Mouse (Mus musculus): ENCODE results near the gene Scaf11. TPM values are rescaled to one million over a fixed set of nuclear protein-coding genes. Genes with fewer than 3 reads are reported as not detected.
A peak's percentile ranks its signal among the peaks of the same experiment; 100 is the strongest.
"Not testable (repeated sequence)": the region's sequence is repeated elsewhere in the genome, so short reads cannot be mapped to it uniquely, and the experiment has no call there.

Scaf11 gene
- 10 to 100 TPM; 56.2 to 60.7 (median 57.9) TPM for total RNA-seq (2022)

DNA sequence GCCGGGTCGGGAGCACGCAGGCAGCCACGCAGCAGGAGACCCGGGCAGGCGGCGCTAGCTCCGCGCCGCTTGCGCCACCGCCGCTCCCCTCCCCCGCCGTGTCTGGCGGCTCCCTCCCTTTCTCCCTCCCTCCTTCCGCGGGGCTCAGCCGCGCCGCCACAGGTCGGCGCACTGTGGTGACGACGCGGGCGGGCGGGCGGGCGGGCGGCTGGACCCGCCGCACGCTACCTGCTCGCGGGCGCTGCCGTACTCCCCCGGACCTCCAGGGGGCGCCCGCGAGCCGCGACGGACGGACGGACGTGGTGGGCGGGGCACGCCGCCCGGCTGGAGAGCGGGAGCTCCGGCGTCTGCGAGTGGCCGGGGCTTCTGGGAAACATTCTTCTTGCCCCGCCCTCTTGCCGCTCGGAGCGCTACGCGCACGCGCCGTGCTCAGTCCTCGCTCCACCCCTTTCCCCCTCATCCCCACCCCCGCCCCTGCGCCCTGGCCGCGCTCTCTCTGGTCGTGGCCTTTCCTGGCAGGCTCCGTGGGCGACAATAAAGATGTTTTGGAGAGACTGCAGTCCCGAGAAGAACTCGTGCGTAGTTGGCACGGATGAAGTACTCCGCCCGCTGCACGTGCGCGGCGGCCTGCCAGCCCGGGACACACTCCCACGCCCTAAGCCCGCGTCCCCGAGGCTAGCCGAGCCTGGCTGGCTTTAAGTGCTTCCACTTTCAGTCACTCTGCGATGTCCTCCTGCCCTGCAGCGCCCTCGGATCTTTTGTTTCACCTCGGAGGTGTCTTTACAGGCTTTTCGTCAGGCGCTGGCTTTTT lies at the start of gene Scaf11:
TSS of gene Scaf11 (minus strand) at position 114 of the 811 bp plus-strand sequence.
- DNase-seq (ENCODE audit: low spot score in 2 of 2): peak; percentile 87 to 92

- peak in 1 of 2 experiments; percentile 19 for DNase-seq (ENCODE audit: low spot score in 2 of 2)
These were observed 46.6 kb upstream of the Scaf11 start for GRCm38 (mm10) chr15:96507097-96507840.

GRCm38 (mm10) chr15:96497646-96498045 lies 37.0 kb upstream of the Scaf11 start:
- DNase-seq (ENCODE audit: low spot score in 2 of 2): no peak

DNA sequence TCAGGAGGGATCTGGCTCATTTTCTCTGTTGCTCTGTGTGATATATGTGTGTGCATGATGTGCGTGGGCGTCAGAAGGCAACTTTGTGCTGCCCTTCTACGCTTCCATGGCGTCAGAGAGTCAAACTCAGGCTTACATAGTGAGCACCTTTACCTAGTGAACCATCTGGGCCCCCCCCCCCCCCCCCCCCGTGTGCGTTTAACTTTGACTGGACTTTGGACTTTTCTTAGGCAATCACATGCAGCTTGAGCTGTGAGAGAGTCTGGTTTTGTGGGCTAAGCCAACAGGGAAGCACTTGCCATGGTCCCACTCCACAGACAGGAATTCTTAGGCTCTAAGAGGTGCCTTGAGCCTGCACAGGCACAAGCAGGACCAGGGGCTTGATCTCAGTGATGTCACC lies 33.6 kb upstream of the Scaf11 start:
- no peak for DNase-seq (ENCODE audit: low spot score in 2 of 2)

GRCm38 (mm10) chr15:96493573-96493972 lies 32.9 kb upstream of the Scaf11 start:
- no peak for DNase-seq (ENCODE audit: low spot score in 2 of 2)

GRCm38 (mm10) chr15:96492919-96493318 lies 32.3 kb upstream of the Scaf11 start:
- DNase-seq (ENCODE audit: low spot score in 2 of 2): not testable (repeated sequence)

DNA sequence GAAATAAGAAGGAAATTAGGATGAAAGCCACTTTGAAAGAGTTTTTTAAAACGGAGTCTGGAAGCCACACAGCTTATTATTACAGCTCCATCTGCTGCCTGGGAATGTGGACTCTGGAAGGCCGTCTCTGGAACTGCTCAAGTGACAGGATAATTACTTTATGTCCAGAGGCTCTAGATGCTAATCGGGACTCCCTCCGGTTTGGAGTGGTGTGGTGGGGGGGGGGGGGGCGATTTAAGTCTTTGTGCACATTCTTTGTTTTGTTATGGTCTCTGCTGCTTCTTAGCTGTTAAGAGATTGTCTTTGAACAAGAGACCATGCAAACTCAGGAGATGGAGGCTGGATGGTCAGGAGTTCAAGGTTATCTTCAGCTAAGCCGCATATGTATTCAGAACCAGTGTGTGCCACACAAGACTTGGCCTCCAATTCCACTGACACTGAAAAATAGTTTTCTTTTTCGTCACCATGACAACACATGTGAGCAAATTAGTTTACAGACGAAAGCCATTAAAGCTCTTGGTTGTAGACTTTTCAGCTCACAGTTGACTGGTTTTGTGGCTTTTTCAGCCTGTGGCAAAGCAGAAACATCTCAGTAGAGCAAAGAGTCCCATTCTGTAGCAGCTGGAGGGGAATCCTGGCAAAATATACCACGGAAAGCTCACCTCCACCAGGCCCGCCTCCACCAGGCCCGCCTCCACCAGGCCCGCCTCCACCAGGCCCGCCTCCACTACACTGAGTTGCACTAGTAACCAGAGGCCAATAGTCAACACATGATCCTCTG lies 31.4 kb upstream of the Scaf11 start:
- DNase-seq (ENCODE audit: low spot score in 2 of 2): no peak

GRCm38 (mm10) chr15:96491421-96491820 lies 30.8 kb upstream of the Scaf11 start:
- no peak for DNase-seq (ENCODE audit: low spot score in 2 of 2)

DNA sequence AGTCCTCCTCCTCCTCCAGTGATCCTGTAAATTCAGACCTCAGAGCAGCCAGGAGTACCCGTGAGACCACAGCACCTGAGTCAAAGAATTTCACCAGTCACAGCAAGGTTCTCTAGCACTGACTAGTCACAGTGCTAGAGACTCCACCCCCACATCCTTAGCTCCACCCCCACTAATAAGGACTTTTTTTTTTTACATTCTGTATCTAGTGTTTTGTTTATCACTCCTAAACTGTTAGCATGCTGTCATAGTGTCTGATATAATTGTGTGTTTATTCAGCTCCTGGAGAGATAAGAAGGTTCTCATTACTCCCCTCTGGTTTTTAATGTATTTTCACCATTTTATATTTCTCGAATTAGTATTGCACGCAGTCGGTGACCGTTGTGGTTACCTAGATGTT lies 29.5 kb upstream of the Scaf11 start:
- no peak for DNase-seq (ENCODE audit: low spot score in 2 of 2)

GRCm38 (mm10) chr15:96488941-96489786 lies 28.5 kb upstream of the Scaf11 start:
- DNase-seq (ENCODE audit: low spot score in 2 of 2): no peak

DNA sequence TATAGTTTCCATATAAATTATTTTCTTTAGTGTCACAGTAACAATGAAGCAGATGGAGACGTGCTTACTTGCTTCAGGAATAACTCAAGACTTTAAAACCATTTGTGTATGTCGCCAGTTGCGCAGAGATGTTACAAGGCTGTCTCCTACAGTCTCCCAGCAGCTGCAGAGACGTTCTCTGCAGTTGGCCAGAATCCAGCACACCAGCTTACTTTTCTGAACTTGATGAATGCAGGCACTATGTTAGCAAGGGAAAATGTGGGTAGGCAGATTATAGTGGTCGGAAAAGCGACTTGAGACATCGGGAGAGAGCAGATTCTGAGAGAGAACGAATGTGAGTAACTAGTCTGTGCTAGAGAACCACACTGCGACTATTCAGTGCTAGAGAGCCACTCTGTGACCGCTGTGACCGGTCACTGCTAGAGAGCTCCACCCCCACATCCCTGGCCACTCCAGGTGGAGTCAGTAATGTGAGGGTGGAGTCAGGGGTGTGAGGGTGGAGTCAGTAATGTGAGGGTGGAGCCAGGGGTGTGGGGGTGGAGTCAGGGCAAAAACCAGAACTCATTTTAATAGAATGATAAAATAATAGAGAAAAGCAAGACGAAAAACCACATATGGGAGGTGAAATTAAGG lies 26.5 kb upstream of the Scaf11 start:
- DNase-seq (ENCODE audit: low spot score in 2 of 2): no peak

GRCm38 (mm10) chr15:96480822-96481221 lies 20.2 kb upstream of the Scaf11 start:
- no peak for DNase-seq (ENCODE audit: low spot score in 2 of 2)

- DNase-seq (ENCODE audit: low spot score in 2 of 2): no peak
These were observed 17.4 kb upstream of the Scaf11 start for GRCm38 (mm10) chr15:96478006-96478405.

DNA sequence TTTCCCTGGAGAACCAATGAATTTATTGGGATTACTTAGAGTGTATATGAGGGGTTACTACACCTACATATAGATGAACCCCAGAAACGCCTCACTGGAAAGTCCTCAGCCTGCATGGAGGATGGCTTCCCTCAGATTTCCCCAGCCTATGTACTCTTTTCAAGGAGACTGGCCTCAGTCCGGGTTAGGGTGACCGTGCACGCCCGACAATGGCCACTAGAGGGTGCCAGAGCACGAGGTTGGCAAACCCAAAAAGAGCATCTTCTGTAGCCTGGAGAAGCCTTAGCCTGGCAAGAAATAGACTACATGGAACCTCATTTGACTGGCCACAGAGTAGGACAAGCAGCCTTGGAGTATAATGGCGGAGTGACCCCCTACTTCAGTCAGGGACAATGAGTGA lies 15.7 kb upstream of the Scaf11 start:
- peak in 1 of 2 experiments; percentile 92 for DNase-seq (ENCODE audit: low spot score in 2 of 2)

DNA sequence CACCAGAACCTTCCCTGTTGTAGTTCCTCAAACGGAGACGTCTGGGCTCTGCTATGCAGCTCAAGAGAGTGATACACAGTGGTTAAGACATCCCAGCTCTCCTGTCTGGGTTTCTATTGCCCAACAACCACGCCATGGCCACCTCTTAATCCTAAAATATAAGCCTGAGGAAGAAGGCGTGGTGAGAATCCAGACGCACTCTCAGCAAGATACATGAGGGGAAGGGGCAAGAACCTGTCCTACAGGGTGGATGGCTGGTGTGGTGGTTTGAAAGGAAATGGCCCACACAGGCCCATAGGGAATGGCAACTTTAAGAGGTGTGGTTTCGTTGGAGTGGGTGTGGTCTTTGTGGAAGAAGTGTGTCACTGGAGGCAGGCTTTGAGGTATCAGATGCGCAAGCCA lies 14.9 kb upstream of the Scaf11 start:
- DNase-seq (ENCODE audit: low spot score in 2 of 2): no peak

GRCm38 (mm10) chr15:96474325-96474955 lies 13.8 kb upstream of the Scaf11 start:
- DNase-seq (ENCODE audit: low spot score in 2 of 2): no peak

- DNase-seq (ENCODE audit: low spot score in 2 of 2): no peak
These were observed 13.3 kb upstream of the Scaf11 start for GRCm38 (mm10) chr15:96473920-96474319.

DNA sequence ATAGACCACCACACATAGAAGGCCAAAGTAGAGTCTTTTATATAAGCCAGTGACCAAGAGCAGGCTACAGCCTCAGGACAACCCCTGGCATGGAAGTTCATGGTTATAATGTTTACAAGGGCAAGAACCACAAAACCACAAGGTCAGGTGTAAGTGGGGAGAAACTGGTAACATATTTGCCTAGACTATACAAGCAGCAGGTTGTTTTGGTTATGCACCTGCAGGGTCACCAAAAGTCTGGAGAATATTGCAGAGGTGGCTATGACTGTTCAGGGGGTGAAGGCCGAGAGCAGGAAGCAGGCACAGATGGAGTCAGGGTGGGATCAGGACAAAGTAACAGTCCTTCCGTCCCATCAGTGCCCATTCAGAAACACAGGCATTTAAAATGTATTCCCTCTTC lies 7.7 kb upstream of the Scaf11 start:
- no peak for DNase-seq (ENCODE audit: low spot score in 2 of 2)

- no peak for DNase-seq (ENCODE audit: low spot score in 2 of 2)
These were observed 7.2 kb upstream of the Scaf11 start for GRCm38 (mm10) chr15:96467844-96468243.

DNA sequence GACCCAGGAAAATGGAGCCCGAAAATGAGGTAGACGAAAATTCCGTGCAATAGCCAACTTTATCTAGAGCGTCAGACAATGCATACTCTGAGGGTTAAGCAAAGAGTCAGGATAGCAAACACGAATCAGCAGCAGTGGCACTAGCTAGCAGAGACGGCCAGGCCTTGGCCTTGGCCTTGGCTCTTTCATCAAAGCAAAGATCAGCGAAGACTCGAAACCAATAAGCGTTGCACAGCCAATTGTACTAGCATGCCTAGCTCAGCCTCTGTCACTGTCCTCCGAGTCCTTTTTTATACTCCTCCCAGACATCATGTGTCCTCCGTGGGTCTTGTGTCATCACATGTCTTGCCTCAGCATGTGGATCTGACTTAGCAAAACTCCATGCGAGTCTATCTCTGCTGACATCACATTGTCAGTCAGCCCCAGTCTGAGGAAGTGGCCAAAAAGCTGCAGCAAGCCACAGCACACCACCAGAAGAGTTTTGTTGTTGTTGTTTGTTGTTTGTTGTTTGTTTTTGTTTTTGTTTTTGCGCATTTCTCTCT lies 5.8 kb upstream of the Scaf11 start:
- DNase-seq (ENCODE audit: low spot score in 2 of 2): no peak
